Mouse (Mus musculus) lung, postnatal 10 days (tissue): ENCODE results near the gene Dhrs9.
A peak's percentile ranks its signal among the peaks of the same experiment; 100 is the strongest.

Source experiments
- DNase-seq: peaks from one replicate; pipeline ENCODE4 v3.0.0; 2021

Gene Dhrs9

DNA sequence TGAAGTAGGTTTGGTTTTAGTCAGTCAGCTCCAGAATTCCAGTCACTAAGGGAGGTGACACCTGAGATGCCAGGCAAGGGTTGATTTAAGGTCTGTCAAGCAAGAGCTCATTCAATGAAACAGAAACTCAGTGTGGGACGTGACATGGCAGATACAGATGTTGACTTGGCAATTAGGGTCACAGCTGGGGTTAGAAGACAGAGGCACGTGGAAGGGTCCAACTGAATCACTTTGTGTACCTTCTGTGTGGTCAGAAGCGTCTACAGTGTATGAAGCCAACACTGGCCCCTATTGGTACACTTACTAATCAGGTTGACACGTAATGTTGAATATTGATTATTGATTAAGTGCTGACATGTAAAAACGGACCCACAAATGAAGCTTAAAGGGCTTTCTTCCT is 44.6 kb downstream of the Dhrs9 start:
- no peak for DNase-seq

DNA sequence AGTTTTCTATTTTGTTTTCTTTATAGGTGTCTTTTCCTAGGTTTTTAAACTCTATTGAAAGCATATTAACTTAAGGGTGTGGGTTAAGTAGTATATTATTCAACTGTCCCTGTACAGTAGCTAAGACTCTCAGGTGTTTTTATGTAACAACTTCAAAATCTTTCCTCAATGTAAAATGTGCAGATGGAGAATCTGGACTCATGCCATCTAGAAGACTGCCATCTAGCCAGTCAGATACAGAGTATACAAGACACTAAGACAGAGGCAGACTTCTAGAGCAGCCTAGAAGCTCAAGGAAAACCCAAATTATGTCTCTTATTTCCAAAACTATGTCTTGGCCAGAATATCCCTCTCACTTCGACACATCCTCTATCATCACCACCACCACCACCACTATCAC is 45.8 kb downstream of the Dhrs9 start:
- DNase-seq, result no peak

DNA sequence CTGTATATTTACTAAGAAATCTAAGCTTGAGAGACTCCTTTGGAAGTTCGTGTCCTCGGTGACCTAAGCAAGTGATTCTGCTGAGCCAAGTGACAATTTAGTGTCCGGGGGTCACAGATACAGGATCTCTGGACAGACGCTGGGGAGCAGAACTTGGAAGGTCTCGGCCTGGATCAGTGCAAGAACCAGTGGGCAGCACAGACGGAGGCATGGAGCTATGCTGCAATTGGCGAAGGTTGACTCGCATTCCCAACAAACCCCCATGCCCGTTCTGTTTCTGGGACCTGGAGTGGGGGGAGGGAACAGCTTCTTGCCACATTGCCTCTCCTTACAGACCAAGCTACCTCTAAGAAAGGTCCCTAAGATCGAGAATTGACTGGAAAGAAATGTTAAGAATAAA is 46.9 kb downstream of the Dhrs9 start:
- DNase-seq, result no peak

DNA sequence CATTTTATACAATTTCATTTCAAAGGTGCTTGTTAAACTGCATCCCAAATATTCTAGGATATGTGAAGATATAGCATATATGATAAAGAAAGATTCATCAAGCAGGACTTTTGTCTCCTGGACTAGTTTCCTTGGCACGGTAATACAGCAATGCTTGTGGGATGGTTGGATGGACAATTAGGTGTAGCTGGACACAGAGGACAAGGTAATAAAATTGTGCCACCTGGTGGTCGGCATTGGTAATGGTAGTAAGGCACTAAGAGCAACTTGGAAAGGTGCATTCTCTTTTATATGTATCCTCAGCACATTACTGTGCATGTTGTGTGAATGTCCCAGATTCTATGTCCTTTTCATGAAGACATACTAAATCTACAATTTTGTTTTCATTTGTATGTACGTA is 47.9 kb downstream of the Dhrs9 start:
- DNase-seq, result peak; percentile 78

DNA sequence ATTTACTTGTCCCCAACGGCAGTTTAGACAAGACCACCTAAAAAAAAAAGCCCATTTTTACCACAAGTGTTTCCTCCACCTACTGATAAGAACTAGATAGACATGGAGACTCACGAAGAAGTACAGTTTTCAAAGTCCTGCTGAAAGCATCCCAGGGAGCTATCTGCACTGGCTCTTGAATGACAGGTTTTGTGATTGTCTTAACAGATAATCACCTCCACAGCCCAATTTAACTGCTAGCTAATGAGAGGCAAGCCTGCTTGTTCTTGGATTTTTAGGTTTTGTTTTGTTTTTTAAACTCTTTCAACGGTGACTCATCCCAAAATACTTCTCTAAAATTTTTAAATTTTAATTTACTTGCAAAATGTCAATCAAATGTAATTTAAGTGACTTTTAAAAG is 61.4 kb downstream of the Dhrs9 start:
- DNase-seq, result no peak

DNA sequence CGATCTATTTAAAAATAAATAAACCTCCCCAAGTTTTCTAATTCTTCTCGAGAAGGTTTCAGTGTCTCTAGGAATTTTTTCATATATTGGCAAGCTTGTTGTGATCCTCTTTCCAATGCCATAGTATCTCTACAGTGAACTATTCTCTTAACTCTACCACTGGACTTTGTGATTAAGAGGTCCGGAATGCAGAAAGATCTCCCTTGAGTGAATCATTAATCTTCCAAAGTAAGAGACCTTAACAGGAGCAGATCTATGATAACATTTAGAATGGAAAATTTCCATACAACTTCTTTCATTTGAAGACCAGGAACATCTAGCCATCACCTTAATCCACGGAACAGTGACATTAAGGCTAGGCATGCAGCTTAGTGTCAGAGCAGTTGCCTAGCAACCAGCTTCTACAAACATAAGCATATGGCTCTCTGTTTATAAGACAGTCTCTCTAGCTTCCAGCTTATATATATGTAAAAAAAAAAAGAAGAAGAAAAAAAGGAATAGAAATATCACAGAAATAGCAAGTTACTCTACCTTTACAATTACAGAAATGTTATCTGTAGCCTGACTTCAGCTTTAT is 65.7 kb downstream of the Dhrs9 start:
- DNase-seq, result no peak

DNA sequence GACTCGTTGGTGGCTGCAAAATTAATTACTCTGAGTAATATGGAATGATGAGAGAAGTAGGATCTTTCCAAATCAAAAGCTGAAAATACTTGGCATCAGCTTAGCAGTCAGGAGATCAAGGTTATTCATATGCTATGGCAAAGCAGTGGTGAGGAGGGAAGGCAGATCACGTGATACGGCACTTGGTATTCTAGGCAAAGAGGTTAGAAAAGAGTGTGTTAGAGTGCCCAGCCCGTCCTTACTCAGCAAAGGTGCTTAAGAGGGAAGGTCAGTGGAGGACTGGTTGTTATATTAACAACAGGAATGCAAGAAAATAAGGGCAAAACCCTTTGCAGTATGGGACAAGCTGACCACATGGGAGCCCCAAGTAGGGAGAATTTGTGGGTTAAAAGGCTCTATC is 68.3 kb downstream of the Dhrs9 start:
- no peak for DNase-seq

DNA sequence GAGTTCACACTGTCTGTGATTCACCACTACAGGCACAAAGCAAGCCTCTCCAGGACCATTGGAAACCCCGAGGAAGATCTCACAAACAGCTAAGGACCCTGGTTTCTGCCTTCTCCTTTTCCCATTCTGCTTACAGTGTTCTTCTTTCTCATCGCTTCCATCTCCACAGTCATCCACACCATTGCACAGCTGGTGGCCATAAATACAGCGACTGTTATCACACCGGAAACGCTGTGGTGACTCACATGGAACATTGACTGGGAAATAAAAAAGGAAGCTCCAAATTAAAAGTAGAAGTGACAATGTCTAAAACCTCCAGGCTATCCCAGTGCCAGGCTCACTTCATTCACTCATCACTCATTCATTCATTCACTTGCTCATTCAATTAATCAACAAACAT is 70.9 kb downstream of the Dhrs9 start:
- DNase-seq, result no peak
